Mouse (Mus musculus) myocyte (in vitro differentiated cells): Measurements from ENCODE around the gene Rad9b. TPM values are rescaled to one million over a fixed set of nuclear protein-coding genes. Genes with fewer than 3 reads are reported as not detected.

Experiments
- H3K27me3 ChIP-seq: one replicate; pipeline ENCODE4 v1.6.1; 2011; ENCODE audit not compliant: control insufficient read depth, insufficient read depth, insufficient read length
- H3K36me3 ChIP-seq: one replicate; pipeline ENCODE4 v1.6.1; 2011; ENCODE audit not compliant: control insufficient read depth, insufficient read depth
- H3K4me2 ChIP-seq: one replicate; pipeline ENCODE4 v1.6.1; 2011; ENCODE audit warnings: low read depth, control low read depth
- H3K4me3 ChIP-seq: one replicate; pipeline ENCODE4 v1.5.1; 2011; ENCODE audit warnings: mild to moderate bottlenecking, control low read depth, moderate library complexity
- H3K79me2 ChIP-seq: one replicate; pipeline ENCODE4 v1.6.1; 2011; ENCODE audit not compliant: control insufficient read depth, insufficient read depth
- H3ac ChIP-seq: one replicate; pipeline ENCODE4 v1.6.1; 2011; ENCODE audit not compliant: control insufficient read depth, insufficient read length
- CEBPB ChIP-seq: IDR thresholded peaks from 2 replicates; pipeline ENCODE4 v1.6.1; 2011; ENCODE audit warnings: mild to moderate bottlenecking, moderate library complexity; ENCODE audit not compliant: poor library complexity, insufficient read depth, severe bottlenecking
- E2F4 ChIP-seq: IDR thresholded peaks from one replicate; pipeline ENCODE4 v1.6.1; 2011; ENCODE audit warnings: mild to moderate bottlenecking, control low read depth, moderate library complexity; ENCODE audit not compliant: insufficient read depth
- MAX ChIP-seq: IDR thresholded peaks from one replicate; pipeline ENCODE4 v1.6.1; 2011; ENCODE audit warnings: low read depth, mild to moderate bottlenecking, control low read depth
- MYOD1 ChIP-seq, 3 experiments: IDR thresholded peaks; one replicate each; pipeline ENCODE4 v1.6.1; 2011; ENCODE audit warnings: control low read depth in 2 of 3, low read depth in 2 of 3, mild to moderate bottlenecking in 2 of 3, moderate library complexity in 1 of 3; ENCODE audit not compliant: insufficient read length in 2 of 3, control insufficient read depth in 1 of 3
- MYOG ChIP-seq, 3 experiments: IDR thresholded peaks; one replicate each; pipeline ENCODE4 v1.6.1; 2011; ENCODE audit warnings: control low read depth in 2 of 3, low read depth in 2 of 3, mild to moderate bottlenecking in 2 of 3; ENCODE audit not compliant: insufficient read length in 2 of 3, control insufficient read depth in 1 of 3, insufficient read depth in 1 of 3
- POLR2A ChIP-seq: IDR thresholded peaks from one replicate; pipeline ENCODE4 v1.6.1; 2011; ENCODE audit warnings: low read depth, mild to moderate bottlenecking, control low read depth, moderate library complexity; ENCODE audit not compliant: insufficient read length
- POLR2AphosphoS2 ChIP-seq: IDR thresholded peaks from one replicate; pipeline ENCODE4 v1.6.1; 2011; ENCODE audit warnings: low read depth, control low read depth; ENCODE audit not compliant: insufficient read length
- REST ChIP-seq: IDR thresholded peaks from one replicate; pipeline ENCODE4 v1.6.1; 2011; ENCODE audit warnings: mild to moderate bottlenecking, control low read depth, moderate library complexity; ENCODE audit not compliant: insufficient read depth, insufficient read length
- SRF ChIP-seq: IDR thresholded peaks from one replicate; pipeline ENCODE4 v1.6.1; 2011; ENCODE audit warnings: low read depth; ENCODE audit not compliant: control insufficient read depth, insufficient read length
- TCF12 ChIP-seq: IDR thresholded peaks from one replicate; pipeline ENCODE4 v1.6.1; 2011; ENCODE audit warnings: mild to moderate bottlenecking, control low read depth; ENCODE audit not compliant: poor library complexity, insufficient read depth, severe bottlenecking
- TCF3 ChIP-seq: IDR thresholded peaks from one replicate; pipeline ENCODE4 v1.6.1; 2011; ENCODE audit warnings: low read depth, control low read depth; ENCODE audit not compliant: insufficient read length
- USF1 ChIP-seq: IDR thresholded peaks from one replicate; pipeline ENCODE4 v1.6.1; 2011; ENCODE audit warnings: low read depth, mild to moderate bottlenecking, control low read depth, moderate library complexity
- polyA plus RNA-seq: library from polyadenylated mRNA; unstranded; fragments of >200 nt; fragmentation: generic; extraction: Trizol; gene quantifications from one replicate; pipeline ENCODE4 v1.2.1, GENCODE M21; 2012; ENCODE audit warnings: missing spikeins

Rad9b gene
- polyA plus RNA-seq, 1 experiment, result 1.9 TPM

DNA sequence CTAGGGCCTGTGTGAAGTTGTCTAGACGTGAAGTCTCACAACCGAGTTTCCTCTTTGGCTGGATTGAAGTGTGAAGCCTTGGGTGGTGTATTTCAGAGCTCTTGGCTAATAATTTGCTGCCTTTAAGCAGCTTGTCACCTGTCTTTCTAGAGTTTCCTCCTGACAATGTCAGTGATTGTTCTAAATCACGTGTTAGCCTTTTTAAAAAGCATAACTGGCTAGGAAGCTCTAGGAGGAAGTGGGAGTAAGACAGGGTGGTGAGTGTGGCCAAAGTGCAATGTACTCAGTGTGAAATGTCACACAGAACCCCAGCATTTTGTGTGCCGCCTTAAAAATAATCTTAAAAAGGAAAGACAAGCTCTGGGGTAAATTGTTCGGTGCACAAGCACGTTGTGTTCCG lies 10.3 kb downstream of the Rad9b start:
- Histone ChIP-seq H3K79me2 (no peaks in the 10 kb centered on the region), H3K36me3 (no peaks in the 10 kb centered on the region), H3K4me3 (no peak overlapping the region), H3K27me3 (no peaks in the 10 kb centered on the region), H3ac (no peak overlapping the region), H3K4me2 (no peak overlapping the region)
- no peak for TF ChIP-seq SRF
- no peak for TF ChIP-seq TCF3
- no peak for TF ChIP-seq MYOG (IDR thresholded peaks at IDR 0.05; ENCODE audit: control insufficient read depth in 1 of 3, insufficient read depth in 1 of 3, insufficient read length in 2 of 3, low read depth in 2 of 3)
- no peak for TF ChIP-seq TCF12
- TF ChIP-seq CEBPB, result no peak
- no peak for TF ChIP-seq POLR2AphosphoS2
- no peak for TF ChIP-seq E2F4

- Histone ChIP-seq H3K4me2 (no peak overlapping the region), H3K27me3 (no peaks in the 10 kb centered on the region), H3ac (no peak overlapping the region), H3K36me3 (no peaks in the 10 kb centered on the region), H3K79me2 (no peaks in the 10 kb centered on the region), H3K4me3 (no peak overlapping the region)
- no peak for TF ChIP-seq TCF12
- no peak for TF ChIP-seq MYOG (IDR thresholded peaks at IDR 0.05; ENCODE audit: control insufficient read depth in 1 of 3, insufficient read depth in 1 of 3, insufficient read length in 2 of 3, low read depth in 2 of 3)
- no peak for TF ChIP-seq CEBPB
- no peak for TF ChIP-seq MYOD1 (IDR thresholded peaks at IDR 0.05; ENCODE audit: control insufficient read depth in 1 of 3, insufficient read length in 2 of 3, low read depth in 2 of 3)
- TF ChIP-seq MAX, result no peak
- no peak for TF ChIP-seq SRF
- no peak for TF ChIP-seq USF1
- no peak for TF ChIP-seq E2F4
- no peak for TF ChIP-seq REST
- no peak for TF ChIP-seq POLR2AphosphoS2
Measured at GRCm38 (mm10) chr5:122342874-122343273, 11.2 kb downstream of the Rad9b start.

GRCm38 (mm10) chr5:122336554-122337294 lies 17.3 kb downstream of the Rad9b start:
- no peaks in the 10 kb centered on the region for H3K27me3 ChIP-seq
- no peak overlapping the region for H3K4me3 ChIP-seq
- no peaks in the 10 kb centered on the region for H3K79me2 ChIP-seq
- H3ac ChIP-seq, result no peak overlapping the region
- no peak for TF ChIP-seq POLR2A
- TF ChIP-seq E2F4, result no peak
- TF ChIP-seq TCF3, result no peak
- H3K36me3 ChIP-seq, result no peaks in the 10 kb centered on the region
- H3K4me2 ChIP-seq, result no peak overlapping the region

GRCm38 (mm10) chr5:122334682-122335081 lies 19.4 kb downstream of the Rad9b start:
- TF ChIP-seq MAX (no peak), USF1 (no peak), TCF3 (no peak), TCF12 (no peak), SRF (no peak), CEBPB (no peak), REST (no peak), E2F4 (no peak), MYOD1 (IDR thresholded peaks at IDR 0.05; ENCODE audit: control insufficient read depth in 1 of 3, insufficient read length in 2 of 3, low read depth in 2 of 3) (no peak), MYOG (IDR thresholded peaks at IDR 0.05; ENCODE audit: control insufficient read depth in 1 of 3, insufficient read depth in 1 of 3, insufficient read length in 2 of 3, low read depth in 2 of 3) (no peak), POLR2AphosphoS2 (no peak), POLR2A (no peak)
- Histone ChIP-seq H3K36me3 (no peaks in the 10 kb centered on the region), H3K4me3 (no peak overlapping the region)

GRCm38 (mm10) chr5:122330269-122330668 lies 23.8 kb downstream of the Rad9b start:
- Histone ChIP-seq H3K4me3 (no peak overlapping the region), H3K4me2 (no peak overlapping the region), H3ac (no peak overlapping the region), H3K36me3 (no peaks in the 10 kb centered on the region), H3K27me3 (no peaks in the 10 kb centered on the region), H3K79me2 (no peaks in the 10 kb centered on the region)
- TF ChIP-seq MYOG (IDR thresholded peaks at IDR 0.05; ENCODE audit: control insufficient read depth in 1 of 3, insufficient read depth in 1 of 3, insufficient read length in 2 of 3, low read depth in 2 of 3), result no peak
- no peak for TF ChIP-seq TCF12
- no peak for TF ChIP-seq REST
- TF ChIP-seq POLR2AphosphoS2, result no peak
- TF ChIP-seq CEBPB, result no peak
- TF ChIP-seq E2F4, result no peak
- TF ChIP-seq MYOD1 (IDR thresholded peaks at IDR 0.05; ENCODE audit: control insufficient read depth in 1 of 3, insufficient read length in 2 of 3, low read depth in 2 of 3), result no peak
- TF ChIP-seq MAX, result no peak
- no peak for TF ChIP-seq SRF
- TF ChIP-seq TCF3, result no peak
- TF ChIP-seq POLR2A, result no peak
- no peak for TF ChIP-seq USF1

More at GRCm38 (mm10) chr5:122334682-122335081, 19.4 kb downstream of the Rad9b start:
- Histone ChIP-seq H3K27me3 (no peaks in the 10 kb centered on the region), H3K79me2 (no peaks in the 10 kb centered on the region), H3K4me2 (no peak overlapping the region), H3ac (no peak overlapping the region)
